Mouse (Mus musculus): ENCODE results near the gene Pyroxd2. TPM values are rescaled to one million over a fixed set of nuclear protein-coding genes. Genes with fewer than 3 reads are reported as not detected.

Pyroxd2 gene
- polyA plus RNA-seq, 1 experiment from 2014 or later, result 1.1 TPM

GRCm38 (mm10) chr19:42770141-42770872 is 17.7 kb upstream of the Pyroxd2 start:
- H3K4me1 ChIP-seq, result no peaks in the 10 kb centered on the region
- H3K27ac ChIP-seq, result no peak overlapping the region
- H3K9ac ChIP-seq, result no peak overlapping the region
- no peak for ATAC-seq
- 83% methylated on average over 23 of the region's 23 CpGs for WGBS
- no peaks in the 10 kb centered on the region for H3K9me3 ChIP-seq (replicated peaks)
- no peak overlapping the region for H3K4me3 ChIP-seq
- no peak overlapping the region for H3K4me2 ChIP-seq
- peaks cover 23% of the 10 kb centered on the region for H3K36me3 ChIP-seq (ENCODE audit: poor library complexity, severe bottlenecking)
- H3K27me3 ChIP-seq, result no peaks in the 10 kb centered on the region

GRCm38 (mm10) chr19:42769648-42770047 is 17.1 kb upstream of the Pyroxd2 start:
- WGBS, result 90% methylated on average over 10 of the region's 10 CpGs
- no peak for ATAC-seq
- H3K27me3 ChIP-seq, result no peaks in the 10 kb centered on the region

GRCm38 (mm10) chr19:42767361-42767760 is 14.8 kb upstream of the Pyroxd2 start:
- WGBS, result 73% methylated on average over 8 of the region's 8 CpGs
- no peak overlapping the region for H3K4me2 ChIP-seq
- H3K27me3 ChIP-seq, result no peaks in the 10 kb centered on the region
- H3K9ac ChIP-seq, result no peak overlapping the region
- no peaks in the 10 kb centered on the region for H3K9me3 ChIP-seq (replicated peaks)
- H3K36me3 ChIP-seq (ENCODE audit: poor library complexity, severe bottlenecking), result peaks cover 26% of the 10 kb centered on the region
- no peak overlapping the region for H3K4me3 ChIP-seq
- no peak overlapping the region for H3K27ac ChIP-seq
- H3K4me1 ChIP-seq, result no peaks in the 10 kb centered on the region
- ATAC-seq, result no peak

More at GRCm38 (mm10) chr19:42769648-42770047, 17.1 kb upstream of the Pyroxd2 start:
- no peaks in the 10 kb centered on the region for H3K4me1 ChIP-seq
- no peak overlapping the region for H3K9ac ChIP-seq
- no peak overlapping the region for H3K27ac ChIP-seq
- peaks cover 23% of the 10 kb centered on the region for H3K36me3 ChIP-seq (ENCODE audit: poor library complexity, severe bottlenecking)
- no peak overlapping the region for H3K4me2 ChIP-seq
- no peaks in the 10 kb centered on the region for H3K9me3 ChIP-seq (replicated peaks)
- no peak overlapping the region for H3K4me3 ChIP-seq

- no peak overlapping the region for H3K27ac ChIP-seq
- no peak overlapping the region for H3K4me2 ChIP-seq
- H3K36me3 ChIP-seq (ENCODE audit: poor library complexity, severe bottlenecking), result peaks cover 15% of the 10 kb centered on the region; the same call in 1 of the 2 replicates
- no peaks in the 10 kb centered on the region for H3K27me3 ChIP-seq
- no peaks in the 10 kb centered on the region for H3K9me3 ChIP-seq (replicated peaks)
- H3K9ac ChIP-seq, result no peak overlapping the region
- no peak overlapping the region for H3K4me3 ChIP-seq
- WGBS, result 71% methylated on average over 10 of the region's 10 CpGs
- ATAC-seq, result no peak
- no peaks in the 10 kb centered on the region for H3K4me1 ChIP-seq
Observed at GRCm38 (mm10) chr19:42764398-42764797, 11.8 kb upstream of the Pyroxd2 start.

GRCm38 (mm10) chr19:42756671-42757070 is 4.1 kb upstream of the Pyroxd2 start:
- no peak for ATAC-seq
- H3K9me3 ChIP-seq (replicated peaks), result no peaks in the 10 kb centered on the region
- no peak overlapping the region for H3K27ac ChIP-seq
- H3K4me3 ChIP-seq, result no peak overlapping the region
- H3K9ac ChIP-seq, result no peak overlapping the region
- H3K36me3 ChIP-seq (ENCODE audit: poor library complexity, severe bottlenecking), result 0 out of 2 replicates have a peak, but pooled peaks cover 11% of the 10 kb centered on the region
- no peak overlapping the region for H3K4me2 ChIP-seq
- no peaks in the 10 kb centered on the region for H3K27me3 ChIP-seq
- WGBS, result 87% methylated on average over 6 of the region's 6 CpGs
- H3K4me1 ChIP-seq, result peaks cover 30% of the 10 kb centered on the region

GRCm38 (mm10) chr19:42755148-42755870 is 2.7 kb upstream of the Pyroxd2 start:
- Histone ChIP-seq H3K9me3 (replicated peaks) (no peaks in the 10 kb centered on the region), H3K9ac (no peak overlapping the region), H3K4me2 (no peak overlapping the region), H3K4me3 (no peak overlapping the region), H3K36me3 (ENCODE audit: poor library complexity, severe bottlenecking) (0 out of 2 replicates have a peak, but pooled peaks cover 8% of the 10 kb centered on the region), H3K27ac (no peak overlapping the region), H3K4me1 (peaks cover 33% of the 10 kb centered on the region), H3K27me3 (no peaks in the 10 kb centered on the region)
- no peak for ATAC-seq
- WGBS, result 76% methylated on average over 15 of the region's 15 CpGs

- H3K4me2 ChIP-seq, result peak overlapping the region; percentile 64
- H3K9ac ChIP-seq, result no peak overlapping the region
- no peak overlapping the region for H3K4me3 ChIP-seq
- 0 out of 2 replicates have a peak, but pooled peaks cover 3% of the 10 kb centered on the region for H3K36me3 ChIP-seq (ENCODE audit: poor library complexity, severe bottlenecking)
- peaks cover 30% of the 10 kb centered on the region for H3K4me1 ChIP-seq
- 29% methylated on average over 11 of the region's 11 CpGs for WGBS
- peak; percentile 16 for ATAC-seq
- H3K27me3 ChIP-seq, result no peaks in the 10 kb centered on the region
- no peak overlapping the region; the same call in 1 of the 2 replicates for H3K27ac ChIP-seq
- H3K9me3 ChIP-seq (replicated peaks), result no peaks in the 10 kb centered on the region
Observed at GRCm38 (mm10) chr19:42753141-42753917, 754 bp upstream of the Pyroxd2 start.

GRCm38 (mm10) chr19:42750196-42750595 is 2.4 kb downstream of the Pyroxd2 start:
- peaks cover 25% of the 10 kb centered on the region for H3K4me1 ChIP-seq
- no peak overlapping the region for H3K27ac ChIP-seq
- H3K4me2 ChIP-seq, result no peak overlapping the region
- H3K9me3 ChIP-seq (replicated peaks), result no peaks in the 10 kb centered on the region
- no peak for ATAC-seq
- WGBS, result 87% methylated on average over 11 of the region's 11 CpGs
- H3K4me3 ChIP-seq, result no peak overlapping the region
- H3K27me3 ChIP-seq, result no peaks in the 10 kb centered on the region
- H3K36me3 ChIP-seq (ENCODE audit: poor library complexity, severe bottlenecking), result no peaks in the 10 kb centered on the region
- H3K9ac ChIP-seq, result no peak overlapping the region

GRCm38 (mm10) chr19:42746702-42747101 is 5.9 kb downstream of the Pyroxd2 start:
- Histone ChIP-seq H3K9me3 (replicated peaks) (no peaks in the 10 kb centered on the region), H3K9ac (no peak overlapping the region), H3K27me3 (no peaks in the 10 kb centered on the region), H3K4me3 (no peak overlapping the region), H3K4me1 (peaks cover 20% of the 10 kb centered on the region), H3K27ac (no peak overlapping the region), H3K36me3 (ENCODE audit: poor library complexity, severe bottlenecking) (no peaks in the 10 kb centered on the region), H3K4me2 (no peak overlapping the region)
- 89% methylated on average over 8 of the region's 8 CpGs for WGBS
- ATAC-seq, result no peak

GRCm38 (mm10) chr19:42745869-42746224 is 6.7 kb downstream of the Pyroxd2 start:
- H3K9ac ChIP-seq, result no peak overlapping the region
- WGBS, result 83% methylated on average over 4 of the region's 4 CpGs
- no peak overlapping the region for H3K4me2 ChIP-seq
- H3K27ac ChIP-seq, result no peak overlapping the region
- no peak overlapping the region for H3K4me3 ChIP-seq
- no peak for ATAC-seq
- no peaks in the 10 kb centered on the region for H3K27me3 ChIP-seq
- no peaks in the 10 kb centered on the region for H3K9me3 ChIP-seq (replicated peaks)
- no peaks in the 10 kb centered on the region for H3K36me3 ChIP-seq (ENCODE audit: poor library complexity, severe bottlenecking)
- H3K4me1 ChIP-seq, result peaks cover 17% of the 10 kb centered on the region

GRCm38 (mm10) chr19:42745084-42745868 is 7.3 kb downstream of the Pyroxd2 start:
- H3K36me3 ChIP-seq (ENCODE audit: poor library complexity, severe bottlenecking), result no peaks in the 10 kb centered on the region
- ATAC-seq, result no peak
- WGBS, result 54% methylated on average over 9 of the region's 9 CpGs

More at GRCm38 (mm10) chr19:42745084-42745868, 7.3 kb downstream of the Pyroxd2 start:
- H3K4me2 ChIP-seq, result no peak overlapping the region
- H3K27ac ChIP-seq, result no peak overlapping the region
- H3K27me3 ChIP-seq, result no peaks in the 10 kb centered on the region
- H3K9ac ChIP-seq, result no peak overlapping the region
- no peaks in the 10 kb centered on the region for H3K9me3 ChIP-seq (replicated peaks)
- no peak overlapping the region for H3K4me3 ChIP-seq
- peaks cover 17% of the 10 kb centered on the region for H3K4me1 ChIP-seq

All from forebrain, embryonic 13.5 days (tissue).